Mouse (Mus musculus): ENCODE data around the gene Fabp6. TPM values are rescaled to one million over a fixed set of nuclear protein-coding genes. Genes with fewer than 3 reads are reported as not detected.

Gene Fabp6
- total and polyA plus RNA-seq, 2 experiments from 2014 or later: not detected

GRCm38 (mm10) chr11:43565414-43565813, 35.9 kb downstream of the Fabp6 start:
- Histone ChIP-seq H3K4me2 (ENCODE audit: low read depth, low read length) (no peak overlapping the region), H3K9ac (replicated peaks; ENCODE audit: low read length) (no peak overlapping the region; the same call in 1 of the 2 replicates), H3K27me3 (ENCODE audit: insufficient read depth, low read length) (no peaks in the 10 kb centered on the region), H3K27ac (no peak overlapping the region), H3K4me3 (ENCODE audit: low read length) (no peak overlapping the region), H3K9me3 (ENCODE audit: low read length) (no peaks in the 10 kb centered on the region), H3K36me3 (ENCODE audit: insufficient read depth, low read length) (no peaks in the 10 kb centered on the region), H3K4me1 (ENCODE audit: insufficient read depth, low read length) (peaks cover 9% of the 10 kb centered on the region; the same call in 1 of the 2 replicates)
- no peak for ATAC-seq
- WGBS: 65% methylated on average over 2 of the region's 2 CpGs
- no peak for TF ChIP-seq CTCF (IDR thresholded peaks at IDR 0.05; ENCODE audit: low read depth)
- DNase-seq (ENCODE audit: low spot score): no peak

GRCm38 (mm10) chr11:43563654-43564244, 37.6 kb downstream of the Fabp6 start:
- DNase-seq (ENCODE audit: low spot score): peak; percentile 18
- Histone ChIP-seq H3K27me3 (ENCODE audit: insufficient read depth, low read length) (no peaks in the 10 kb centered on the region), H3K4me3 (ENCODE audit: low read length) (no peak overlapping the region), H3K9me3 (ENCODE audit: low read length) (no peaks in the 10 kb centered on the region), H3K4me1 (ENCODE audit: insufficient read depth, low read length) (0 out of 2 replicates have a peak, but pooled peaks cover 5% of the 10 kb centered on the region), H3K4me2 (ENCODE audit: low read depth, low read length) (no peak overlapping the region), H3K9ac (replicated peaks; ENCODE audit: low read length) (no peak overlapping the region), H3K36me3 (ENCODE audit: insufficient read depth, low read length) (no peaks in the 10 kb centered on the region), H3K27ac (no peak overlapping the region)
- peak; percentile 50; the same call in 1 of the 2 replicates for ATAC-seq
- TF ChIP-seq CTCF (IDR thresholded peaks at IDR 0.05; ENCODE audit: low read depth): no peak
- WGBS: 58% methylated on average over 10 of the region's 10 CpGs

DNA sequence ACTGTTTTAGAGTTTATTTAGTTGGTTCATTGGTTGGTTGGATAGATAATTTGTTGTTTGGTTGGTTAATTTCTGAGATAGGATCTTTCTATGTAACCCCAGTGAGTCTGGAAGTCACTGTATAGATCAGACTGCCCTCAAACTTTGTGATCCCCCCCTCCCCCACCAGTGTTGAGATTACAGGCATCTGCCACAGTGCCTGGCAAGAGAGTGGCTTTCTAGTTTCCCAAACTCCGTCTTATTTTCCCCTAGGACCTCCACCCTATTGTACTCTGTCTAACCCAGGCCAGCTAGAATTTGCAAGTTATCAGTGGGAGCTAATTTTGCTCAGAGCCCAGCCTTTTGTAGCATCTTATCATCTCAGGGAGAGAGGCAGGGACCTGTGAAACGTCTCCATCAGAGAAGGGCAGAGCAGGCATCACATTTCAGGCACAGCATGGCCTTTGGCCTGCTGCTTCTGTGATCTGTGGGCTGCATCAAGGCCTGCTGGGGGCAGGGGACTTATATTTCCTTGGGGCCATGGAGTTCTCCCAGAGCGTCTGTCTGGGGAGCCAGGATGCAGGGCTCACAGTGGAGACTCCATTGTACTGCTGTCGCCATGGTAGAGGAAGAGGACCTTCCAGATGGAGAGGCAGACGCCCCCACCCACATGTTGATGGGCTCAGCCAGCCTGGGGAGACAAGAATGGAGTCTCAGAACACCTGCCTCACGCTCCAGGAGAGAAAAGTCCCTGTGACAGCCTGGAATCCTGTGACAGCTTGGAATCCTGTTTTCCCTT, 41.6 kb downstream of the Fabp6 start:
- no peak overlapping the region for H3K27ac ChIP-seq
- TF ChIP-seq CTCF (IDR thresholded peaks at IDR 0.05; ENCODE audit: low read depth): no peak
- no peak overlapping the region for H3K4me2 ChIP-seq (ENCODE audit: low read depth, low read length)
- no peak for DNase-seq (ENCODE audit: low spot score)
- H3K9ac ChIP-seq (replicated peaks; ENCODE audit: low read length): no peak overlapping the region
- no peaks in the 10 kb centered on the region for H3K27me3 ChIP-seq (ENCODE audit: insufficient read depth, low read length)
- no peaks in the 10 kb centered on the region for H3K36me3 ChIP-seq (ENCODE audit: insufficient read depth, low read length)
- ATAC-seq: peak; percentile 44; the same call in 1 of the 2 replicates
- WGBS: 13% methylated on average over 5 of the region's 6 CpGs
- no peaks in the 10 kb centered on the region for H3K9me3 ChIP-seq (ENCODE audit: low read length)
- H3K4me1 ChIP-seq (ENCODE audit: insufficient read depth, low read length): no peaks in the 10 kb centered on the region
- no peak overlapping the region for H3K4me3 ChIP-seq (ENCODE audit: low read length)

- no peak overlapping the region for H3K9ac ChIP-seq (replicated peaks; ENCODE audit: low read length)
- ATAC-seq: no peak
- no peak overlapping the region for H3K4me3 ChIP-seq (ENCODE audit: low read length)
- H3K36me3 ChIP-seq (ENCODE audit: insufficient read depth, low read length): no peaks in the 10 kb centered on the region
- H3K4me2 ChIP-seq (ENCODE audit: low read depth, low read length): no peak overlapping the region
- H3K27ac ChIP-seq: no peak overlapping the region
- H3K4me1 ChIP-seq (ENCODE audit: insufficient read depth, low read length): no peaks in the 10 kb centered on the region
- WGBS: 90% methylated on average over 11 of the region's 11 CpGs
- H3K9me3 ChIP-seq (ENCODE audit: low read length): no peaks in the 10 kb centered on the region
- H3K27me3 ChIP-seq (ENCODE audit: insufficient read depth, low read length): no peaks in the 10 kb centered on the region
- DNase-seq (ENCODE audit: low spot score): no peak
- peak; percentile 34; the same call in 1 of the 2 replicates for TF ChIP-seq CTCF (IDR thresholded peaks at IDR 0.05; ENCODE audit: low read depth)
Observed at GRCm38 (mm10) chr11:43556538-43556937, 44.8 kb downstream of the Fabp6 start.

GRCm38 (mm10) chr11:43552675-43553074, 48.7 kb downstream of the Fabp6 start:
- H3K4me1 ChIP-seq (ENCODE audit: insufficient read depth, low read length): peaks cover 14% of the 10 kb centered on the region
- no peak for DNase-seq (ENCODE audit: low spot score)
- no peaks in the 10 kb centered on the region for H3K9me3 ChIP-seq (ENCODE audit: low read length)
- ATAC-seq: no peak
- H3K27ac ChIP-seq: no peak overlapping the region
- no peak overlapping the region for H3K4me3 ChIP-seq (ENCODE audit: low read length)
- 74% methylated on average over 6 of the region's 6 CpGs for WGBS
- no peak overlapping the region for H3K4me2 ChIP-seq (ENCODE audit: low read depth, low read length)
- no peaks in the 10 kb centered on the region for H3K27me3 ChIP-seq (ENCODE audit: insufficient read depth, low read length)
- no peak overlapping the region for H3K9ac ChIP-seq (replicated peaks; ENCODE audit: low read length)
- H3K36me3 ChIP-seq (ENCODE audit: insufficient read depth, low read length): no peaks in the 10 kb centered on the region
- no peak for TF ChIP-seq CTCF (IDR thresholded peaks at IDR 0.05; ENCODE audit: low read depth)

DNA sequence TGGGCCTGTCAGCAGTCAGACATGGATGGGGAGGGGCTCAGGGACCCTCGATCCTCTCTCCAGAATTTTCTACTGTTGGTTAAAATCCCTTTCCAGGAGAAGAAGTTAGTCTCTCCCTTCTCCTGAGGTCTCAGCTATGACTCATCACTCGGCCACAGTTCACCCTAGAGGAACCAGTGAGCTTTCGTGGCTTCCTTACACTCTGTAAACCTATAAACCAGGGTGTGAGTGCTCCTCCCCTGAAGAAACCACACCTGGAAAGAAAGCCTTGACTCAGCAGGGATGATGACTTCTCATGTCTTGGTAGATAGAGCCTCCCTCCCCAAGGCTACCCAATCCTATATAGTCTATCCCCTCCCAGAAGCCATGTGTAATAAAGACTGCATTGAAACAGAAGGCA, 49.6 kb downstream of the Fabp6 start:
- H3K4me1 ChIP-seq (ENCODE audit: insufficient read depth, low read length): peaks cover 14% of the 10 kb centered on the region
- ATAC-seq (no peak), DNase-seq (ENCODE audit: low spot score) (no peak)
- H3K9ac ChIP-seq (replicated peaks; ENCODE audit: low read length): no peak overlapping the region
- 97% methylated on average over 3 of the region's 3 CpGs for WGBS
- no peaks in the 10 kb centered on the region for H3K27me3 ChIP-seq (ENCODE audit: insufficient read depth, low read length)
- no peak for TF ChIP-seq CTCF (IDR thresholded peaks at IDR 0.05; ENCODE audit: low read depth)
- no peak overlapping the region for H3K4me2 ChIP-seq (ENCODE audit: low read depth, low read length)
- no peaks in the 10 kb centered on the region for H3K36me3 ChIP-seq (ENCODE audit: insufficient read depth, low read length)
- no peak overlapping the region for H3K27ac ChIP-seq
- no peaks in the 10 kb centered on the region for H3K9me3 ChIP-seq (ENCODE audit: low read length)
- H3K4me3 ChIP-seq (ENCODE audit: low read length): no peak overlapping the region

DNA sequence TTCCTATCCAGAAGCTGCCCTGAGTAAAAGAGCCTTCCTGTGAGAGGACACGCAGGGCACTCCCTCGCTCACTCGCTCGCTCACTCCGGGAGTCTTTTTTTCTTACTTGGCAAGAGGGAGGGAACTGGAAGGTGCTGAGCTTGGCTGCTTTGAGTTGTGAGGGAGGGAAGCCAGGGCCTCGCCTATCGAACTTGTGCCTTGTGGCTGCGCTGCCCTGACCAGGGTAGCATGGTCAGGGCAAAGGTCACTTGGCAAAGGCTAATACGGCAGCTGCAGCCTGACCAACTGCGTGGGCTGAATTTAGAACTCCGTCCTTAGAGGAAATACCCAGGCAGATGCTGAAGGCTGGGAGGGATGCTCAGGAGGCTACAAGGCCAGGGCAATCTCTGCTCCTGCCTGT, 51.6 kb downstream of the Fabp6 start:
- no peak for TF ChIP-seq CTCF (IDR thresholded peaks at IDR 0.05; ENCODE audit: low read depth)
- no peak overlapping the region for H3K4me3 ChIP-seq (ENCODE audit: low read length)
- H3K4me2 ChIP-seq (ENCODE audit: low read depth, low read length): no peak overlapping the region
- no peaks in the 10 kb centered on the region for H3K9me3 ChIP-seq (ENCODE audit: low read length)
- H3K4me1 ChIP-seq (ENCODE audit: insufficient read depth, low read length): peaks cover 14% of the 10 kb centered on the region
- WGBS: 30% methylated on average over 11 of the region's 11 CpGs
- no peak overlapping the region for H3K27ac ChIP-seq
- no peak overlapping the region for H3K9ac ChIP-seq (replicated peaks; ENCODE audit: low read length)
- DNase-seq (ENCODE audit: low spot score): peak; percentile 29
- ATAC-seq: no peak
- no peaks in the 10 kb centered on the region for H3K36me3 ChIP-seq (ENCODE audit: insufficient read depth, low read length)
- H3K27me3 ChIP-seq (ENCODE audit: insufficient read depth, low read length): no peaks in the 10 kb centered on the region

Data from hindbrain, postnatal 0 days (tissue).